Mouse (Mus musculus) embryo, embryonic 11 days (tissue): ENCODE results near the gene Gm28729.
"Not testable (repeated sequence)": the region's sequence is repeated elsewhere in the genome, so short reads cannot be mapped to it uniquely, and the experiment has no call there.

Source experiments
- DNase-seq: peaks from one replicate; pipeline ENCODE4 v3.0.0-alpha.2; 2015

Gm28729 gene

DNA sequence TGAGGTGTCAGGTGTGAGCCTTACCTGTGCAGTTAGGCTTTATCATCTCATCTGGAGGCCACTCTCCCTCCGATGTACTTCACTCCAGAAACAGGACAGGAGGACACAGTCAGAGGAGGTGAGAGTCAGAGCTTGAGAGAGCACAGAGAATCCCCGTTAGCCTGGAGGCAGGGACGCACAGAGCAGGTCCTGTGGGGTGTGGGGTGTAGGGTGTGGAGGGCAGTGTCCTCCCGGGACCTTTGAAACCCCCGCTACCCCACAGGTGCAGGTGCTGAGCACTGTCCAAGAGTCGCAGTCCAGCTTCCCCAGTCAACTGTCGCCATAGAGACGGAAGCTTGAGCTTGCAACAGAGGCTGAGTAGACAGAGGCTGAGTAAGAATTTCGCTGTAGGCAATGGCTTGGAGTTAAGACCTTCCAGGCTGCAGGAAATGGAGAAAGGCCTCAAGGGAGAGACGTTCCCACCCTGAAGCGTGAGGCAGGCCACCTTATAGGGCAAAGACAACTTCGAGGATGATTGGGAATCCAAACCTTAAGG, at the start of gene Gm28729:
Gene Gm28729 (minus strand): TSS at position 293 of the 535 bp plus-strand sequence.
- no peak for DNase-seq

GRCm38 (mm10) chr9:96573252-96573651, 48.2 kb upstream of the Gm28729 start:
- peak; percentile 30 for DNase-seq

GRCm38 (mm10) chr9:96572754-96573153, 47.7 kb upstream of the Gm28729 start:
- no peak for DNase-seq

DNA sequence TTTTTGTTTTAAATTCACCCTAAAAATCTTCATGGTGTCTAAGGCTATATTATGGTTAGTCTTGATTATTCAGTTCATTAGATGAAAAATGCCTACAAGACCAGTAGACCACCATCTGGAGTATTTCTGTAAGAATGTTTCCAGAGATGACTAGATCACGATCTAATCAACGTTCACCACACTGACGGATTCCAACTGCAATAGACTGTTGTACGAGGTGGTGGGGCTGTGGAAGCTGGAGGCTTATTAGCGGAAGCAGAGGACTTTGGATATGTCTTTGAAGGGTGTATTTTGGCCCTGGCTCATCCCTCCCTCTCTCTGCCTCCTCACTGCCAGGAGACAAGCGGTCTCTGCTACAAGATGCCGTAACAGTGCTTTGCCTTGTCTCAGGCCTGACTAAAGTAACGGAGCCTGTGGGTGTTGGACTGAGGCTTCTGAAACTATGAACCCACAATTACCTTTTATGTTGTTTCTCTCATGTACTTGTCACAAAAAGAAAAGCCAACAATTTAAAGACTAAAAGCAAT, 41.5 kb upstream of the Gm28729 start:
- no peak for DNase-seq

GRCm38 (mm10) chr9:96563501-96563900, 38.4 kb upstream of the Gm28729 start:
- DNase-seq = no peak

DNA sequence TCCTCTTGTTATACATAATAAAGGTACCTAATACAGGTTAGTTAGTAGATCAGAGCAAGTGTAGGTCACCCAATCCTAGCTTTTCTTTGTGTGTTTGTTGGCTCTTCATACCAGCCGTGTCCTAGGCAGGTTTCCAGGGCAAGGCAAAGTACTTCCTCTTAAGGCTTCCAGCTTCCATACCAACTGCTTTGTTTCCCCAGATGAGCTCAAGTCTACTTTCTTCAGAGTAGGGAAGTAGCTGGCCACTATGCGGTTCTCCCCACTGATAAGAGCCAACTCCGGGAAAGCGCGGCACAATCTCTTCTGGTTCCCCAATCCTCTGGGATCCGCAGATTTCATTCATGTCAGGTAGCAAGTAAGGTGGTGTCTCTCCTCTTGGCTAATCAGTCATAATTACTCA, 34.1 kb upstream of the Gm28729 start:
- no peak for DNase-seq

DNA sequence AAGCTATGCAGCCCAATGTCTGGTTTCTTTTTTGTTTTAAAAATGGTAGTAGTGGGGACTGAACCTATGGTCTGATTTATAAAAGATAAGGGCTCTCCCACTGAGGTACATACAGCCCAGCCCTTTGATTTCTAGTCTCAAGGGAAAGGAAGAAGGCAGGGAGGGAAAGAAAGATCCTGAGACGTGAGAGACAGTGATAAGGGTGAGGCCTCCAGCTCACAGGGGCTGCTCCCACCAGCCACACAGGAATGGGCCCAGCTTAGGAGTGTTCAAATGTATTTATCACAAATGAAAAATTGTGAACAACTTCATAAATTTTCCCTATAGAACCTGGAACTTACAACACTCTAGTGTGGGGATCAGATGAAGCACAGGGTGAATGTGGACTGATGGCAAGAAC, 33.5 kb upstream of the Gm28729 start:
- no peak for DNase-seq

DNA sequence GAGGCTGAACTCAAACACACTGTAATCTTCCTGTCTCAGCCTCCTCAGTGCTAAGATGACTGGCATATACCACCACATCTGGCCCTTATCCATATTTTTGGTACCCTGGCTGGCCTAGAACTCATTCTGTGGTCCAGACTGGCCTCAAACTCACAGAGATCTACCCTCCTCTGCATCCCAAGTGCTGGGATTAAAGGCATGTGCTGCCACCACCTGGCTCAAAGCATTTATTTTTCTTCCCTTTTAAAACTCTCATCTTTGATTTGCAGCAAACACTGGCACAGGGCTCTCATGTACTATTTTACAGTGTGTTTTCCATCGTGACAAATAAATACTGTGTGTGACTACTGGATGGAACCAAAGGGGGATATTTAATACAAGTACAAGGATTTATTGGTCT, 29.0 kb upstream of the Gm28729 start:
- DNase-seq = no peak

- DNase-seq = no peak
Observed at GRCm38 (mm10) chr9:96545410-96545809, 20.3 kb upstream of the Gm28729 start.

DNA sequence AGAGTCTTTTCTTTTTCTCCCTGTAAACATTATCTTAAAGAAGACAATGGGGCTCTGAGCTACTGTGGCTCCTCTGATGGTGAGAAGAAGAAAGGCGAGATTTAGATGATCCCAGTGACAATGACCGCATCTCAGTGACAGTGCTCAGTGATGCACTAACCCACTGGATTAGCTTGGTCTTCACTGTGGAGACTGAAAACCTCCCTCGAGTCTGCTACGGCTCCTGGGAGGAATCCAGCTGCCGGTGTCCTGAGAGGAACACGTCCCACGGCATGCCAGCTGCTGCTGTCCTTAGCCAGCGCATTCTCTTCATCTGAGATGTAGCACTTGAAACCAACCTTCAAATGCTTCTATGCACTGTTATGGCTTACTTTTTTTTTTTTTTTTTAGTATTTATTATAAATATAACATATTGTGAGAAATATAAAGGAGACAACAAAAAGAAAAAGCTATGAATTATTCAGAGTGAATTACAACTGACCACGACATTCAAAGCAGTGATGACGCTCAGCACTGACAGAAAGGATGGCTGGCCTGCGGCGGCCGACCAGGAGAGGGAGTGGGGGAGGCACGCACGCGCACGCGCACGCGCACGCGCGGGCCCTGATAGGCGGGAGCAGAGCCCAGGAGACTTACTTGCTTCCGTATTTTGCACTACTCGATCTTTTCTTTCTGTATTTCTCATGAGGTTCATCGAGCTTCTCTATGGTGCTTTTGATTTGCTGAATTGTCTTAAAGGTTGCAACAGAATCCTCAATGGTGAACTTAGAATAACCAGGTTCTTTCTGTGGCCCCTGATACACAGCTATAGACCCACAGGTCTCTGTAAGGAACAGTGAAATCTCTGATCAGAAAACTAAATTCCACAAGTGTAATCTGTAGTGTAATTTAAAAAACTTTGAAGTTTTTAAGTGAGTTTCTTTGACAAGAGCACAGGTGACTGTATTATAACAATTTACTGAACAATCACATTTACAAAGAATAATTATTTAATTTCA, 18.9 kb upstream of the Gm28729 start:
- peak; percentile 85 for DNase-seq

- no peak for DNase-seq
Observed at GRCm38 (mm10) chr9:96538916-96539315, 13.9 kb upstream of the Gm28729 start.

- DNase-seq = no peak
Observed at GRCm38 (mm10) chr9:96537615-96537919, 12.5 kb upstream of the Gm28729 start.

DNA sequence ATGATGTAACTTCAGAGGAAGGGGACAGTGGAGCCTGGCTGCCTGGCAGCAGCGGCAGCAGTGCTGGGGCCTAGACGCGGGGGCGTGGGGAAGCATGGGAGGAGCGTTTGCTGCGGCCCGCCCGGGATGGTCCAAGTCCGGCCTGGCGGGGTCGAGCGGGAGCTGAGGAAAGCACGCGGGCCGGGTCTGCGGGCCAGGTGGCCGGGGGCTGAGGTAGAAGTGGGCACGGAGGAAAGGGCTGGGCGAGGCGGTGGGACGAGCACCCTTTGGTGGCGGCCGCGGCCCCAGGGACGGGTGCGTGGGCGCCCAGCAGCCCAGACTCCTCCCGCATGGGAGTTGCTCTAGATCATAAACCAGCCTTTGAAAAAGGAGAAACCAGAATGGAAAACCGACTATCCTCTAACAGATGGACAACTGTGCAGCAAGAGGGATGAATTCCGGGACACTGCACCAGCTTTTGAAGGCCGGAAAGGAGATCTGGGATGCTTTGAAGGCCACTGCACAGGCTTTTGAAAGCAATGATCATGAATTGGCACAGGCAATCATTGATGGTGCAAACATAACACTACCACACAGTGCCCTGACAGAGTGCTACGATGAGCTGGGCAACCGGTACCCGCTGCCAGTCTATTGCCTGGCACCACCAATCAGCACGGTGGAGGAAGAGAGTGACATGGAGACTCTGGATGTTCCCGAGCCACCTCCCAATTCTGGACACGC, 12.0 kb upstream of the Gm28729 start:
- DNase-seq = peak; percentile 81

DNA sequence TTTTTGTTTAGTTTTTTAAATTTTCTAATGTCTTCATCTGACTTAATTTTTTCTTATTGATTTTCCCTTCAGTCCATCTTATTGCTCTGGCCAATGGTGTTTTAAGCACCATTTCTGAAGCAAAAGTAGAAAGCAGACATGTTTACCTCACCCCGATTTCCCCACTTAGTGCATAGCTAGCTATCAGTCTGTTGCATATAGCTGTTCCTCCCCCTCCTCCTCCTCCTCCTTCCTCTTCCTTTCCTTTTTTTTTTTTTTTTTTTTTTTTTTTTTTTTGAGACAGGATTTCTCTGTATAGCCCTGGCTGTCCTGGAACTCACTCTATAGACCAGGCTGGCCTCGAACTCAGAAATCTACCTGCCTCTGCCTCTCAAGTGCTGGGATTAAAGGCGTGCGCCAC, 11.0 kb upstream of the Gm28729 start:
- not testable (repeated sequence) for DNase-seq

GRCm38 (mm10) chr9:96535431-96535830, 10.4 kb upstream of the Gm28729 start:
- DNase-seq = no peak

DNA sequence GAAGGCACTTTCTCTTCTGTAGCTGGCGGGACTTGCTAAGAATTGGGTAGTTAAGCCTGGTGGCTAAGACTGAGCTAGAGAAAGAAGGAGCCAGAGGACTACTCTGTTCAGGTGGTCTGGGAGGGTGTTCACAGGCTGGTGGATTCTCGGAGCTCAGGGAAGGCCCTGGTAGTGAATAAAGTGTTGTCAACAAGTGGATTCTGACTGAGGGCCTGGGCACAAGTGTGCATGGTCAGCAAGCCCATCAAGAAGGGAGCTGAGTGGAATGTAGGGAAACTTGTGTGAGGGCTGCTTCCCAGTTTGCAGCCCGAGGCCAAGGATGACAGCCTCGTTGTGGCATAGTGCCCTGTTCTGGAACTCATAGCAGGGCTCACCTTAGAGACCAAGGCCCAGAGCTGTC, 9.2 kb upstream of the Gm28729 start:
- DNase-seq = no peak

DNA sequence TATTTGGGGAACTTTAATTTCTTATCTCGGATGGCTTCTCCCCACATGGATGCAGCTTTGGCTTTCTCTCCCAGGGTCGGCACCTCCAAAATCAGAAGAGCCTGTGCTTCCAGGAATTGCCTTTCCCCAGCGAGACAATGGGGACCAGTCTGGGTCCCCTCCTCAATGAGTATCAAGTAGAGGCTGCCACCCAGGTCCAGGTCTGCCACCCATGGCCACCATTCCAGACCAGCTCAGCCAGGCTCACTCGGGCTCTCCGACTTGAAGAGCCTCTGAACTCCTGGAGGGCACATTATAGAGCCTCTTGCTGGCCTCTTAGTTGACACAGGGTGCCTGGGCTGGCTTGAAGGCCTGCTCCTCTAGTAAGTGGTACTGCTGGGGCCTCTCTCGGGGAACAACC, 8.4 kb upstream of the Gm28729 start:
- DNase-seq = no peak

DNA sequence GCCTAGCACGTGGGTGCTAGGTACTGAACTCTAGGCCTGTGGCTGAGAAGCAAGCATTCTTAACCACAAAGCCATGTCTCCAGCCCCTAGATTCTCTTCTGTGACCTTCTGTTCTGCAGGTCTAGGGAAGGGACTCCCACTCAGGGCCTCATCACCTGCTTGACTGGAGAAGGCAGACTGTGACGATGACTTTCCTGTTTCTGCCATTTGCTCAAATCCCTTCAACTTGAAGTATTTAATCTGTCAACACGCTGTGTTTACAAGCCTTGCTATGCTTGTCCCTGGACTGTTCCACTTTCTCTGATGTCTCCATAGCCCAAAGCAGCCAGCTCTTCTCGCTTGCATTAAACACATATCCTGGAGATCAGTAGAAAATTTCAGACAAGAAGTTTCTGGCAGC, 7.5 kb upstream of the Gm28729 start:
- DNase-seq = no peak

- DNase-seq = no peak
Observed at GRCm38 (mm10) chr9:96530674-96531081, 5.6 kb upstream of the Gm28729 start.

DNA sequence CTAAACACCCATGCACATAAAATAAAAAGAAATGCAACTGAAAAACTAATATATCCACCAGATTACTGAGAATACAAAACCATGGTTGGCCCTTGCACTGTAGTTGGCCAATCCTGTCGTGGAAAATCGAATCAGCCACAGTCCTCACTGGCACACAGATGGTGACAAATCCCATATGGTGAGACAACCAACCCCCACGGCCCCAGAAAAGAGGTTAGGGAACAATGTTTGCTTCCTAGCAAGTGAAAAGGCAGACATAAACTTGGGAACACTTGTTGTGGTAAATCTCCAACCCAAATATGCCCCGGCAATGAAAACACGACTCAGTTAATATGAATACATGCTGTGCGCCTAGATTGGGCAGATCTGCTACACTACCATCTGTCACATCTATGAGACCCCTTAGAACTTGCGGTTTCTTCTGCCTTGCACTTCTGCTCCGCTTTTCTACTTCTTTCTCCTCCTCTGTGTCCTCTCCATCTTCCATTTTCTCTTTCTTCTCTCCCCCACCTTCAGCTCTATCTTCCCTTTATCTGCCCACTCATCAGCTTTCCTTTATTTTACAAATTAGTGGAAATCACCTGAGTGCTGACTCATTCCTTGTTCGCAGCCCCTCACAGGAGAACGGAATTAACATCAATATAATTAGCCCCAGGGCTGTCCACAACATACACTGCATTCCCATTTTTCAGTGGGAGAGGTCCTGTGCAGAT, 5.1 kb upstream of the Gm28729 start:
- DNase-seq = no peak

DNA sequence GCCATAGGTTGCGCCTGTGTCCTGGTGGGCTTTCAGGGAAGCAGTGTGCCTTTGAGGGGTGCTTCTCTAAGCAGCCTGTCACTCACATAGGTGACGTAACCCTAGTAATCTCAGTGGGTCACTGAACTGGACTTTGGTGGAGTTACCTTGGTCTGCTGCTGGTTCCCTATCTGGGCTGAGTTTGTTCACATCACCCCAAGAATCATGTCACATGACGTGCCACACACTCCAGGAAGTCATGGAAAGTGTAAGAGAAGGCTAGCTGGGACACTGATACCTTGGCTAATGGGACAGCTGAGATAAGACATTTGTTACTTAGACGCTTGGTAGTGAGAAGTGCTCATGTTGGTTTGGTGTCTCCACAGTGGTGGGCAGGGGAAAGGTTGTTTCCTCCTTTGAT, 947 bp upstream of the Gm28729 start:
- no peak for DNase-seq

- no peak for DNase-seq
Observed at GRCm38 (mm10) chr9:96523148-96523547, 1.9 kb downstream of the Gm28729 start.

DNA sequence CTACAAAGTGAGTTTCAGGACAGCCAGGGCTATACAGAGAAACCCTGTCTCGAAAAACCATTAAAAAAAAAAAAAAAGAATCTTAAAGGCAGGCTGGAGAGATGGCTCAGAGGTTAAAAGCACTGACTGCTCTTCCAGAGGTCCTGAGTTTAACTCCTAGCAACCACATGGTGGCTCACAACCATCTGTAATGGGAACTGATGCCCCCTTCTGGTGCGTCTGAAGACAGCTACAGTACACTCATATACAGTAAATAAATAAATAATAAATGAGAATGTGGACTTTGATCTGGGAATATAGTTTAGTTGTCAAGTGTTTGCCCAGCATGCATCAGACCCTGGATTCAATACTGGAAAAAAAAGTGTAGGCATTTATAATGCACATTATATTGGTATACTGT, 3.5 kb downstream of the Gm28729 start:
- DNase-seq = not testable (repeated sequence)
